Mouse (Mus musculus) heart, adult 9 months (tissue): ENCODE measurements around the gene Sema5a.

ENCODE experiments used
- DNase-seq, 2 experiments: peaks; one replicate each; pipeline ENCODE4 v3.0.0; 2022; ENCODE audit warnings: low spot score in 2 of 2

Gene Sema5a

GRCm38 (mm10) chr15:32437654-32438053 lies 193.0 kb downstream of the Sema5a start:
- DNase-seq, result peak; percentile 29 to 66

GRCm38 (mm10) chr15:32442745-32443144 lies 198.1 kb downstream of the Sema5a start:
- DNase-seq, result no peak

- no peak for DNase-seq
Measured at GRCm38 (mm10) chr15:32447558-32448349, 203.1 kb downstream of the Sema5a start.

- DNase-seq, result no peak
Measured at GRCm38 (mm10) chr15:32459046-32459445, 214.4 kb downstream of the Sema5a start.

GRCm38 (mm10) chr15:32460238-32460637 lies 215.6 kb downstream of the Sema5a start:
- DNase-seq, result no peak

GRCm38 (mm10) chr15:32471480-32472050 lies 227.0 kb downstream of the Sema5a start:
- DNase-seq, result no peak

GRCm38 (mm10) chr15:32480747-32481146 lies 236.1 kb downstream of the Sema5a start:
- no peak for DNase-seq

- DNase-seq, result no peak
Measured at GRCm38 (mm10) chr15:32485064-32485964, 240.7 kb downstream of the Sema5a start.

GRCm38 (mm10) chr15:32487968-32488367 lies 243.4 kb downstream of the Sema5a start:
- no peak for DNase-seq

- DNase-seq, result no peak
Measured at GRCm38 (mm10) chr15:32494219-32494618, 249.6 kb downstream of the Sema5a start.

GRCm38 (mm10) chr15:32494899-32495298 lies 250.3 kb downstream of the Sema5a start:
- no peak for DNase-seq

- no peak for DNase-seq
Measured at GRCm38 (mm10) chr15:32496880-32497279, 252.3 kb downstream of the Sema5a start.

- peak in 1 of 2 experiments; percentile 19 for DNase-seq
Measured at GRCm38 (mm10) chr15:32505941-32506340, 261.3 kb downstream of the Sema5a start.

GRCm38 (mm10) chr15:32508282-32508681 lies 263.7 kb downstream of the Sema5a start:
- no peak for DNase-seq

- no peak for DNase-seq
Measured at GRCm38 (mm10) chr15:32514877-32515276, 270.3 kb downstream of the Sema5a start.

GRCm38 (mm10) chr15:32517954-32518353 lies 273.3 kb downstream of the Sema5a start:
- DNase-seq, result no peak

- peak in 1 of 2 experiments; percentile 24 for DNase-seq
Measured at GRCm38 (mm10) chr15:32532539-32532938, 287.9 kb downstream of the Sema5a start.

GRCm38 (mm10) chr15:32533541-32534080 lies 289.0 kb downstream of the Sema5a start:
- DNase-seq, result no peak

- no peak for DNase-seq
Measured at GRCm38 (mm10) chr15:32536755-32537503, 292.3 kb downstream of the Sema5a start.

GRCm38 (mm10) chr15:32537504-32537792 lies 292.8 kb downstream of the Sema5a start:
- no peak for DNase-seq

GRCm38 (mm10) chr15:32538092-32538491 lies 293.5 kb downstream of the Sema5a start:
- no peak for DNase-seq
